Mouse (Mus musculus) heart, adult 9 months (tissue): ENCODE measurements around the gene Tead3.
A peak's percentile ranks its signal among the peaks of the same experiment; 100 is the strongest.

Experiments used
- DNase-seq, 2 experiments: peaks; one replicate each; pipeline ENCODE4 v3.0.0; 2022; ENCODE audit warnings: low spot score in 2 of 2

Tead3 gene

GRCm38 (mm10) chr17:28350466-28351352 lies at the start of gene Tead3:
Gene Tead3 (minus strand): TSS chr17:28350817.
- DNase-seq: peak; percentile 74

DNA sequence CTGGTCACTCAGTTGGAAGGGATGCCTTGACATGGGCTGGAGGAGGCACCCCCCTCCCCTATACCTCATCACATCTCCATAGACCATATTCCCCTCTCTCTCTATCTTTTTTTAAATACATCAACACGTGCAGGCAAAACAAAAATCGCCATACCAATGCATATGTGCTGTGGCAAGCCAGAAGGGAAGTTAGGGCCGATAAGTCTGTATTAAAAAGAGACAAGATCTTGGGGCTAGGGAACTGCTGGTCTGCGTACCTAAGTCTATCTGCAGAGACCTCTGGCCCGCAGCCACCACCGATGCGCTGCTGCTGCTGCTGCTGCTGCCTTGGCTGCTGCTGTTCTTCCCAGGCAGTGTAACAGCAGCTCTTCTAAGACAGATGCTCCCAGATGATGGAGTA lies 44.4 kb upstream of the Tead3 start:
- no peak for DNase-seq

- no peak for DNase-seq
Observed at GRCm38 (mm10) chr17:28394051-28394765, 43.6 kb upstream of the Tead3 start.

DNA sequence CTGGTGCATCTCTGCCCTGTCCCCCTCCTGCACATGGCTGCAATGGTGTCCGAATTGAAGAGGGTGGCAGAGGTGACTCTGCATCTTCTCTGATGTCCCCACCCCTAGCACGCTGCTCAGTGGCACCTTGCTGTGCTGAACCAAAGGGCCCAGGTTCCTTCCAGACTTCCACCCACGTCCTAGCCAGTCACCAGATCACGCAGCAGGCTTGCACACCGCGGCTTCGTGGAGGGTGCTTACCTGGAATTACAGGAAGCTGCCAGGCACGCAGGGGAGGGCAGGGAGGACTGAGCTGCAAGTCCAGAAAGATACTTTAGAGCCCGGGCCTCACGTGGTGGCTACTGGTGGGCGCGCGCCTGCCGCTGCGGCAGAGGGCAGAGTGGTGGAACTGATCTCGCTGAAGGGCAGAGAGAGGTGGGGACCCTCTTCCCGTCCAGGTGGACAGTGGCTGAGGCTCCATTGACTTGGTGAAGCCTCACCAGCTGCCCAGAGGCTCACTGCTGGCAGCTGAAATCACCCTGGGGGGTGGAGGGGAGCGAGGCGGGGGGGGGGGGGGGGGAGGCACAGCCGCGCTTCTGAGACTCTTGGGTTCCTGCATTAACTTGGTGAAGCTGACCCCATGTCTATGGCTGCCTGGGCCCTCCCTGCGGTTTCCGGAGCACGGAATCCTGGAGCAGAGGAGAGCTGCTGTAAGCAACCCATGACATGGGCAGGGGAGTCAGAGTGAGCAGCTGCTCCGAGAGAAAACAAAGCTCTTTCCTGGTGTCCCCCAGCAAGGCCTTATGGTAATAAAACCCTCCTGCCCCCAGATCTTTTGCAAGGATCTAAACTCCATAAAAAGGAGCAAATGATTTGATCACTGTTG lies 41.2 kb upstream of the Tead3 start:
- DNase-seq: no peak

GRCm38 (mm10) chr17:28388534-28388933 lies 37.9 kb upstream of the Tead3 start:
- DNase-seq: no peak

DNA sequence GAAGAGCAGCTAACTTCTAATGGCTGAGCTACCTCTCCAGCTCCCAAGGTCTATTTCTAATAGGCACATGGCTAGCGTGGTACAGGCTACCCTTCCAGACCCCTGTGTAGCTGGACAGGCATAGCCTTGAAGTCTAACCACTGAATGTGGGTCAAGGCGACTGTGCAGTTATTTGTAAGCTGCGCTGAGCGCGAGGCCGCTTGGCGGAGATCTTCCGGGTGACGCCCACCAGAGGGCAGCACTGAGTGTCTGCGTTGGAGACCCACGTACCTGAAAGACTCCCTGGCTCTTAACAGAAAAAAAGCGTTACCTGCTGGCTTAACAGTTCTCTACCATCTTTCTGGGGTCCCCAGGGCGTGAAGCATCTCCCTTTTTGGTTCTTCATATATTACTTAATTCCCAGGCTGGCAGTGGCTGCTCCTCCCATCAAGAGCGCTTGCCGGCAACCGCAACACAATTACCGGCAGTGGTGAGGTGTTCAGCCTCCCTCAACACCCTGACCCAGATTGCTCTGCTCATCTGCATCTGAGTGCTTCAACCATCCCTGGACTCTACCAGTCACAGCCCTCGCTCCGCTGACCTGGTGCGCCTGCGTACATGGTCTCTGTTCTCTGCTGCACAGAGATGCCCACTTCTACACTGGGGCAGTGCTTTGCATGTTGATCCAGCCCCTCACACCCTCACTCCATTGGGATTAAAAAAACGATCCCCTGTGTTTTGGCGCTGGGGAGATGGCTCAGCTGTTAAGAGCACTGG lies 35.7 kb upstream of the Tead3 start:
- peak in 1 of 2 experiments; percentile 69 for DNase-seq

DNA sequence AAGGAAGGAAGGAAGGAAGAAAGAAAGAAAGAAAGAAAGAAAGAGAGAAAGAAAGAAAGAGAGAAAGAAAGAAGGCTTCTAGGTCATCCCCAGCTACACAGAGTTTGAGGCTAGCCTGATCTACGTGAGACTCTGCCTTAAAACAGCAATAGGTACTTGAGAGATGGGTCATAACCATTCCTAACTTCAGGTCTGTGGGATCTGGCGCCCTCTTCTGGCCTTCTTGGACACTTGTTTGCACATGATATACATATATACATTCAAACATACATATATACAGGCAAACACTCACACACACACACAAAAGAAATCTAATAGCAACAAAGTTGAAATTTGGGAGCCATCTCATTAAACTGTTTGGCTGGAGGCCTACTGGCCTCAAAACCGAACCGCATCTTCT lies 33.7 kb upstream of the Tead3 start:
- DNase-seq: no peak

GRCm38 (mm10) chr17:28380255-28380654 lies 29.6 kb upstream of the Tead3 start:
- no peak for DNase-seq

- DNase-seq: no peak
Observed at GRCm38 (mm10) chr17:28375592-28376061, 25.0 kb upstream of the Tead3 start.

- no peak for DNase-seq
Observed at GRCm38 (mm10) chr17:28374494-28374893, 23.9 kb upstream of the Tead3 start.

- DNase-seq: no peak
Observed at GRCm38 (mm10) chr17:28373821-28374220, 23.2 kb upstream of the Tead3 start.

GRCm38 (mm10) chr17:28371941-28372340 lies 21.3 kb upstream of the Tead3 start:
- DNase-seq: no peak

DNA sequence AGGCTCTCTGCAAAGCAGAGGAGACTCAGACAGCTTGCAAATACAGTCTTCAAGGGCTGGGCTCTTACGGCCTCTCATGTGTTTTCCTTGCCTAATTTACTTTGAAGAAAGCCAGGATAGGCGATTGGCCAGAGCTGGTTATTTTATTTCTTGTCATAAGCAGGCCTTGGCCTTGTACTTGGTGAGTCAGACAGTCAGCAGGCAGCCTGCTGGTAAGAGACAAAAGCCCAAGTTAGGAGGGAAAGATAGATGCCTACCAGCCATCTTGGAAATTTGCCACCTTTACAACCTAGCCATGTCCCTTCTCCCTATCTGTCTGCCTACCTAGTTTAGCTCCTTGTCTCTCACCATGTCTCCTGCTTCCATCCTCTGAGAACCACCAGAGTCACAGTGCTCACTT lies 20.7 kb upstream of the Tead3 start:
- no peak for DNase-seq

DNA sequence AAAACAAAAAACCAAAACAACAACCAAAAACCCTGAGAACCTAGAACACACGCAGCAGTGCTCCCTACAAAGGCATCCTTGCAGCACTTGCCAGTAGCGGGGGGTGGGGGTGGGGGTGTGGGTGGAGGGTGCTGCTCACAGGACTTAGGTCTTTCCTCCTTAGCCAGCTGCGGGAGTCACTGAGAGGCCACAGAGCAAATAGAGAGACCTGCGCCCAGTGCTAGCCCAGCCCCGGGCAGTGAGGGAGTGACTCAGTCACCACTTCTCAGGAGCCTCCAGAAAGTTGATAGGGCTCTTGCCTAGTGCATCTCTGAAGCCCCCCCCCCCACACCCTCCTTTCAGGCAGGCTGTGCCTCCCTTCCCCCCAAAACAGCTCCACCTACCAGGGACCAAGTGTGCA lies 18.4 kb upstream of the Tead3 start:
- DNase-seq: no peak

DNA sequence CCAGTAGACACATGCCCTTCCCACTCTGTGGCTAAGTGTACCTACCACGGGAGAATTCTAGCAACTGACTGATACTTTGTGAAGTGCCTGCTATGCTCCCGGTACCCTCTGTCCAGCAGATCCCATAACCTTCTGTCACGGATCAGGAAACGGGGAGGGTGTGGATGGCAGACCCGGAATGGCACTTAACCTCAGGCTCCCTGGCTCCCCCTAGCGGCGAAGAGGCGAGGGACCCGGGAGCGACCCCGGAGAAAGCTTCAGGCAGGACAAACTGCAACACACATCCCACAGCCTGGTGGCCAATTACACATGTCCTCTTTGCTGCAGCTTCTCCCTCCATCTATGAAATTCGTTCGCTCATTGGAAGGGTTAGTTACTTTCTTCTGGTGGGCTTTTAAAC lies 17.8 kb upstream of the Tead3 start:
- DNase-seq: peak; percentile 63 to 68

- no peak for DNase-seq
Observed at GRCm38 (mm10) chr17:28365122-28365521, 14.5 kb upstream of the Tead3 start, which contains the start of gene Tulp1. Gene Tulp1 (minus strand): TSS chr17:28365222.

GRCm38 (mm10) chr17:28363507-28363906 lies 12.9 kb upstream of the Tead3 start:
- no peak for DNase-seq

DNA sequence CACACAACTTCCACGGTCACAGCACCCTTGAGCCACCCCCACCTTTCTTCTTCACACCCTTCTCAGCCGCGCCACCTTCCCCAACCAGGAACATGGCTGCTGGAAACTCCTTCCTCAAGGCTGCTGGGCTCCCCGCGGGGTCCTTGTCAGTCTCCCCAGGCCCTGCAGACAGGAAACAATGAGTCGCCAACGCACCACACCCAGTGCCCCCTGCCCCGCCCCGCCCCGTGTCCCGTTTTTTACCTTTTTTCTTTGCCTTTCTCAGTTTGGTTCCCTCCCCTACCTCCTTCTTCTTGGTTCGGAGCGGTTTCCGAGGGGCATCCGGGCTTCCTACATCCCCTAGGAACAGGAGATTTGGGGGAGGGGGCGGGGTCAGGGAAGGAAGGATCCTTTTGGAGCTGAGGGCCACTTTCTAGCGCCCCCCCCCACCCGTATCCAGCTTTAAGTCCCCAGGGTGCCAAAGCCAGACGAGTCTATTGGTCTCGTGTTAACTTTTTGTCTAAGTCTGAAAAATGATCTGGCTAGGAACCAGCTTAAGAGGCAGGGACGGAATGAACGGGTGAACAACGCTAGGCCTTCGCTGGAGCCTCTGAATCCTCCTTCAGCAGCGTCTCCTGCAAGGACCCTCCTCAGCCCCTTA lies 12.2 kb upstream of the Tead3 start:
- no peak for DNase-seq

DNA sequence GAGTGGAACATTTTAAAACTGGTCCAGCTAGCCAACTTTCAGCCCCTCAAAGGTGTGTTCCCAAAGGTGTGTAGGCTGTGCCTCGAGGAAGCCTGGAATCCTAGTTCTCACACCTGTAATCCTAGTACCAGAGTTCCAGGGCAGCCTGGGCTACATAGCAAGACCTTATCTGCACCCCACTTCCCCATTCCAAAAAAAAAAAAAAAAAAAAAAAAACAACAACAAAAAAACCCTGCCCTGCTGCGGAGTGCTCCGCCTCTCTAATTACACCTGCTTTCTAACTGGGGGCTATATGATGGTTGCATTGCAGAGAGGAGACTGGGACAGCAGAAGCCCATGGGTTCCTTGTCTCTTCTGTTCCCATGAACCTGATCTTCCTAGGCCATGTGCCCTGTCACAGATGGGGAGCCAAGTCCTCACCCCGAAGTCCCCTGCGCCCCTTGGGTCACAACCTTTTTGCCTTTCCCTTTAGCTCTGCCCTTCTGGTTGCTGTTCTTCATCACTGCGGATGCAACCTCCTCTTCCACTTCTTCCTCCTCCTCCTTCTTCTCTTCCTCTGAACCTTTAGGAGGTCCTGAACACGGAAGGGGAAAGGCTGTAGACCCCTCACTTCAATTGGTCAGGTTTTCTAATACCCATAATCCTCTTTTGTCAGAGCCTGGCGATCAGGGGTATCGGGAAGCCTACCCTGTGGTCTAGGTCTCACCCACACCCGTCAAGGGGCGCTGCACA lies 11.5 kb upstream of the Tead3 start:
- no peak for DNase-seq
